Mouse (Mus musculus) cerebellum, postnatal 36 days (tissue): ENCODE measurements at regions not wholly inside any gene's neighbourhood (a gene's known extent, or its start where the extent isn't known, plus 50 kb on each side); places are given as distances from the start of the nearest gene placed in this dataset.

Experiments used
- DNase-seq, 2 experiments: peaks; one replicate each; pipeline ENCODE4 v3.0.0; 2021 to 2022; ENCODE audit warnings: mixed read lengths in 2 of 2

- no peak for DNase-seq
These were observed 54.4 kb upstream of the Olfm4 start for GRCm38 (mm10) chr14:79929451-79929850.

DNA sequence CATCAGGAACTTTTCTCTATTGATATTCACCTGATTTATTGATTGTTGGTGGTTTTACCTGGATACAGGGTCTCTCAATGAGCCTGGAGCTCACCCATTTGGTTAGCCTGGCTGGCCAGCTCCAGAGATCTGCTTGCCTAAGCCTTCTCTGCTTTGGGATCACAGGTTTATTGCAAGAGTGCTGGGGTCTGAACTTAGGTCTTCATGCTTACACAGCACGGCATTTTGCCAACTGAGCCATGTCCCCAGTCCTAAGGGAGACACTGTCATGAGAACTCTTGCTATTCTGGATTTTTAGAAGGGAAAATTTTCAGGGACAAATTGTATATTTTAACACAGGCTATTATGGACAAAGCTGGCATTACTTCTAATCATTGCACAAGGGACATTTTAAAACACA, 56.7 kb upstream of the Olfm4 start:
- no peak for DNase-seq

- DNase-seq: peak; percentile 13 to 14
These were observed 66.7 kb upstream of the Olfm4 start for GRCm38 (mm10) chr14:79916960-79917848.

DNA sequence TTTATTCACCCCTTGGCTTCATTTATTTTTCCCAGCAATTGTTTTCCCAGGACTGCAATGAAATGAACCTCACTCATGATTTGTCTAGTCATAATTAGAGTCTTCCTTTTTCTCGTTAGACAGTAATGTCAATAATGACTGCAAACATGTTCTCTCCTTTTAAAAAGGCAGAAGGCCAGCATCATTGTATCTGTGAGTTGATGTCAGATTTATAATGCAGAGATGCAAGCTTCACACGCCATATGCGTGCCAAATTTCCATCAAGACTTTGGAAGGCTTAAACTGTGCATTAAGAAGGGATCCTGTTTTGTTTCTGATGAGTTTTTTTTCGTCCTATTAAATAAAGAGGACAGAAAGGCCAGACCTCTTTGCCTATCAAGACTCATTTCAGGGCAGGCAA, 68.9 kb upstream of the Olfm4 start:
- no peak for DNase-seq

DNA sequence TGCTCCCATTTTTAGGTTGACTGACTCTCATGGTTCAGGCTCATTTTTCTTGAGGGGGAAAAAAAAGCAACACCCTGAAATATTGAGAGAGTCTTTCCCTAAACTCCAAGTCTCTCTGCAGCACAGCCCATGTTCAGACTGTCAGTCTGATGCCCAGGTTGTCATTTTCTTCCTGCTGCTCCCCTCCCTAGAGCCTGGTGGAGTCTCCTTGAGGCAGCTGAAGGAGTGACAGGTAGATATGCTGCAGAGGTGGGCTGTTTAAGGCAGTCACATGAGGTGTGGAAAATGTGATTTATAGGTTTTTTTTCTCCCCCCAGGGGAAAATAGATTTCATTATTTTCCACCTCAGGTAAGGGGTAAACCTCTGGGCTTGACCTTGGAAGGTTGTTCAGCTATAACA, 70.6 kb upstream of the Olfm4 start:
- DNase-seq: no peak

GRCm38 (mm10) chr14:79912610-79913009, 71.3 kb upstream of the Olfm4 start:
- DNase-seq: peak; percentile 24 to 30

DNA sequence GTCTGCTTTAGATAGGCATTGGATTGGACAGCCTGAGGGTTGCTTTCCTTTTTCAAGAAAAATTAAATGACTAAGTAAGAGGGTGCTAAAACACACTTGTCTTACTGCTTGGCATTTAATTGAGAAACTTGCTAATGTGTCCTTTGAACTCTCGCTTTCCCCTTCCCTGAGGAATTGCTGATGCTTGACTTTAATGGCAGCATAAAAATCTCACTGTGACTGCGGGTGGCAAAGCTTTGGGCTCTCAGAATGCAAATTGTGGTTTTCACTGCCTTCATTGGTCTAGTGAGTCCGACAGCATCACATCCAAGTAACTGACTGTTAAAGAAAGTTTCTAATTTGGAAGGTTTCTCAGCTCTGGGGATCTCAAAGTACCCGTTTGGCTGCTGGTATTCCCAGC, 76.1 kb upstream of the Olfm4 start:
- DNase-seq: no peak

- no peak for DNase-seq
These were observed 78.3 kb upstream of the Olfm4 start for GRCm38 (mm10) chr14:79905574-79905973.

DNA sequence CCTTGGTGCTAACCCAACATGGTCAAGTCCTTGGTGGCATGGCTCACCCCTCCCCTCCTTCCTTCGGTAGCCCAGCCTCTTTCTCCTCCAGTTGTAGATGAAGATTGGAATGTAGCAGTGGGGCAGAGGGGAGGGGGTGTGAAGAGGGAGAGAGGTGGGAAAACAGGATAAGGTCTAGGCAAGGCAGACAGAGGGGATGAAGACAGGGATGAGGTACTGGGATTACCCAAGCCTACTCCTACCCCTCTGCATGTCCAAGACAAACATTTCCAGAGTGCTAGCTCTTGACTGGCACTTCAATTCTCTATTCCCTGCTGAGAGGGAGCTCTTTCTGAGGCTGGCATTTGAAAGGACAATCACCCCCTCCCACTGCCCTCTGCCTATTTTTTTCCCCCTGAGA, 81.5 kb upstream of the Olfm4 start:
- no peak for DNase-seq

DNA sequence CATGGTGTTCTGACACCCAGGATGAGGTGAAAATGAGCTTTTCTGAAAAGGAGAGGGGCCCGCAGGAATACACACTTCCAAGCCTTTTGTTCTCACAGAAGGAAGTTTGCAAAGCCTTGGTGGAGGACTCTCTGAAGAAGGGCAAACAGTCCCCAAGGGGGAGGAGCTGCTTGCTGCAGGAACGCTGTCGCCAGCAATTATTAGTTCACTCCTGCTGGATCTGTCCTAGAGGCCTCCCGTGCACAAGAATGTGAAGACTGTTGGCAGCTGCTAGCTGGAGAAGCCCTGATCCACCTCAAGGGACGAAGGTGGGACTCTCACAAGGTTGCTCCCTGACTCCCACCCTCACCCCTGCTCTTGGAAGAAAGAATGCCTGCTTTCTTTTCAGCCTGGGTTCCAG, 85.6 kb upstream of the Olfm4 start:
- no peak for DNase-seq

DNA sequence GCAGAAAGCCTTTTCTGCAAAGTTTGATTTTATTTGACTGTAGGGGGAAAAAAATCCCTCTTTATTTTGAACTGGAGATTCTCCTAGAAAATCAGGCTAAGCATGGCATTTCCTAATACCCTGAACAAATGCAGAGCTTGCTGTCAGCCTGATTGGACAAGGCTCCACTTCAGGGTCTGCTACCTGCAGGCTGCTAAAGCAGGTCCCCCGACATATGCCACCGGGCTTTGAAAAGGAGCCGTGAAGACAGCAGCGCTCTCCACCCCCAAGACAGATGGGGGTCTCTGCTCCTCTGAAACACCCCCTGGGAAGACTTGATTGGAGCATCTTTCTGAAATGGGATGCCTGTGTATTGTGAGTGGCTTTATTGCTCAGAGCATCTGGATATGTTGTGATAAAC, 90.6 kb upstream of the Olfm4 start:
- DNase-seq: no peak

DNA sequence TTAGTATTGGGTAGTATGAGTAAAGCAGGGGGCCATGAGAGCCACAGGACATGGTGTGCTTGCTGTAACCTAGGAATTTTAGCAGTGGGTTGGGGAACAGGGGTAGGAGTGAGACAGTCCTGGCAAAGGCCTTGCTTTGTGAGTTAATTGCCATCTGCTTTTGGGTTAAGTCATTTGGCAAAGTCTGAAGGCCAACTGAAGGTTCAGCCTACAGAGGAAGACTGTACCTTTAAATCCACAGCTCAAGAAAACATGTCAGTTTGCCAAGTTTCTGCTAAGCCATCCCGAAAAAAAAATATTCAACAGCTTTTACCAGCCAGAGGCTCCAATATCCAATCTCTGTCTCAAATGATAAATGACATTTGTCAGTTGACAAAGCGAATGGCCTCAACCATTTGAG, 93.2 kb upstream of the Olfm4 start:
- peak in 1 of 2 experiments; percentile 7 for DNase-seq

- DNase-seq: no peak
These were observed 93.6 kb upstream of the Olfm4 start for GRCm38 (mm10) chr14:79890280-79890679.

- DNase-seq: no peak
These were observed 100.4 kb upstream of the Olfm4 start for GRCm38 (mm10) chr14:79883487-79883886.

GRCm38 (mm10) chr14:79881726-79882125, 102.2 kb upstream of the Olfm4 start:
- DNase-seq: no peak

- DNase-seq: no peak
These were observed 103.7 kb upstream of the Olfm4 start for GRCm38 (mm10) chr14:79880065-79880755.

DNA sequence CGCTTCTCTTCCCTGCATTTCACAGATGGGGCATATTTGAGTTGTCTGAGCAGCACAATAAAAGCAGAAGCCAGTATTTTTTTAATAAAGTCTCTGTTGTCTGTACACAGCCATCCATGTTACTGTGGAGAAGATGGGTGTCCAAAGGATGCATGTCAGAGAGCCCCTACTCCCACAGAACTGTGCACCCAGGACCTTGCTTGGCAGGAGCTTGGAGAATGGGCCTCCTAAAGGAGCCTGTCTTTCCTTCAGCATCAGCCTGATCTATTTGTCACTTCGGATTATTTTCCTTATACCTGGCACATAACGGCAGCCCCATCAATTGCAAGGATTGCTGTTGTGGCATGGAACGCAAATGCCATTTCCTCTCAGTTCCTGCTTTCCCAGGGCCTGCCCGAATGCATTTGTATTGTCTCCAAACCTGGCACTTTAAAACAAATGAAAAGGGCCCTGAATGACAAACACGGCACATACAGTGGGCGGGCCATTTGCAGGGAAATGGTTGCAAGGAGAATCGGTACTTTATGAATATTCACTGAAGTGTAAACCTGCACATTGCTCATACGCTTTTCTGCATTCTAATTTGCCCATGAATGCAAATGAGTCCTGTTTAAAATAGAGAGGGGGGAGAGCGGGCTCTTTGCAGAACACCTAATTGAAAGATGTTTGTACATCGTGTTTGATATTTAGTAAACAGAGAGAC, 104.4 kb upstream of the Olfm4 start:
- no peak for DNase-seq

GRCm38 (mm10) chr14:79878285-79879019, 105.4 kb upstream of the Olfm4 start:
- DNase-seq: peak; percentile 20 to 24

DNA sequence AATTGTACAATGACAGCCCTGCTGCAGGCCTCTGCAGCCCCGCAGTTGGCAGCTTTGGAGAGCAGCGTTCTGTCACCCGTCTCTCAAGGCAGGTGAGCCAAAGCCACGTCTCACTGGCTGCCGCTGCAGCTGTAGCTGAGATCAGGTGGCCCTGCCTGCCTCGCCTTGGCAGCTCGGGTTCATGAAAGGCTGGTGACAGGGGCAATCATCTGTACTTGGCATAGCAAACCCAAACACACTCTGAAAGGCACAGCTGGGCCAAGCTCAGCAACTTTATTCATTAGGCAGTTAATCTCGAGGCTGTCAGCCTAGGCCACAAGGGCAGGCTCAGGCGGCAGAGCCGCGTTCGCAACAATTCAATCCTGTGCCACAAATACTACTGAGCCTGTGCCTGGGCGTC, 102.0 kb upstream of the Pcdh8 start:
- no peak for DNase-seq

DNA sequence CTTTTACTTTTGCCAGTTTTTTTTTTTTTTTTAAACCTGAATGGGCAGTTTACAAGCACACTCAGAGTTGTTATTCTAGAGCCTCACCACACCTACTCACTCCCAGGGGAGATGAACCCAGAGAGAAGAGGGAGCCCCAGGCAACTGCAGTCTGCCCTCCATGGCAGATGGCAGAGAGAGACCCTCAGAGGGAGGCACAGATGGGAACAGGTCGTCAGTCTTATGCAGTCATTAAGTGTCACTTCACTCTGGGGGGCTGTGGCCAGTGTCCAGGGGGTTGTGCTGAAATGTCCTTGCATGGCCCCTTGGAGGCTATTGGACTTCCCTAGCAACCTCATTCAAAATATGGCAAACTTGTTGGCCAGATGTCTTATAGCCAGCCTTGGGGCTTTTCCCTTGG, 101.3 kb upstream of the Pcdh8 start:
- no peak for DNase-seq

DNA sequence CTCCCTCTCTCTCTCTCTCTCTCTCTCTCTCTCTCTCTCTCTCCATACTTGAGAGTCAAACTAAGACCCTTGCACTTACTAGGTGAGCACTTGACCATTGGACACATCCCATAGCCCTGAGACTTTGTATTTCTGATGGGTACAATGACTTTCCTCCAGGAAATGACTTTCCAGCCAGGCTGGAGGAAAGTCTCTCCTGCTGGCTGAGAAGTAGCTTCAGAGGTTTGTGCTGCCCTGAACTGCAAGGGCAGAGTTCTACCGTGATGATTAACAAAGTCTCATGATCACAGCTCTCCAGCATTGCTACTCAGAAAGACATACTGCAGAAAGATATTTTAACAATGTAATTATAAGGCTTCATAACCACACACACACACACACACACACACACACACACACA, 98.2 kb upstream of the Pcdh8 start:
- DNase-seq: no peak

- DNase-seq: no peak
These were observed 85.1 kb upstream of the Pcdh8 start for GRCm38 (mm10) chr14:79856245-79856644.

DNA sequence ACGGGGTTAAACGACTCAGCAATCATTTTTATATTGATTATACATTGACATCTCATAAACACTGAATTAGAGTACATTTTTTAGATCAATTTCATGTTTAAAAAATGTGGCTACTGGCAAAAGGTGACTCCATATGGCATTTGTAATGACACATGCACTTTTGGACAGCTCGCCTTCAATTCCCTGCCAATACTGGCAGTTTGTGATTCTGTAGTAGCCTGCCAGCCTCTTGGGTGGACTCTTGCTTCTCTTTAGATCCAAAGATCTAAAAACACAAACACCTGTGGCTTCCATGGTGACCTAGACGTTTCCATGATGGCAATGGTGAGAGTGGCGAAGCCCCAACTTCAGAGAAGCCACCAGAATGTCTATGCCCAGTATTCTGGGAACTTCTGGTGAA, 83.1 kb upstream of the Pcdh8 start:
- peak; percentile 35 to 41 for DNase-seq
